Mouse (Mus musculus) ES-Bruce4 (cell line): ENCODE results near the gene Ehf.

Source experiments
- CTCF ChIP-seq: IDR thresholded peaks from one replicate; pipeline ENCODE4 v1.8.1; 2011; ENCODE audit warnings: low read depth, low read length
- POLR2A ChIP-seq: IDR thresholded peaks from one replicate; pipeline ENCODE4 v1.8.1; 2011; ENCODE audit warnings: low read length; ENCODE audit not compliant: insufficient read depth

GRCm38 (mm10) chr2:103277794-103278193 is 25.3 kb downstream of the Ehf start:
- TF ChIP-seq CTCF, result no peak
- TF ChIP-seq POLR2A, result no peak
